Mouse (Mus musculus) thymus, adult 2 months (tissue): ENCODE measurements around the gene Samd4.

Experiments
- CTCF ChIP-seq: fragments of 200-500 bp; IDR thresholded peaks from 2 replicates; pipeline ENCODE4 v1.5.1; 2012; ENCODE audit warnings: mild to moderate bottlenecking, control low read depth, low read length, moderate library complexity, borderline replicate concordance; ENCODE audit not compliant: control insufficient read depth, poor library complexity, insufficient read depth; ENCODE audit errors: extremely low read depth
- POLR2A ChIP-seq: fragments of 200-500 bp; IDR thresholded peaks from 2 replicates; pipeline ENCODE4 v1.6.1; 2012; ENCODE audit warnings: mild to moderate bottlenecking, low read length, control low read depth, moderate library complexity; ENCODE audit not compliant: control insufficient read depth, poor library complexity, insufficient read depth; ENCODE audit errors: extremely low read depth

- no peak for TF ChIP-seq POLR2A
- TF ChIP-seq CTCF = no peak
Observed at GRCm38 (mm10) chr14:47104246-47105173, 221.9 kb downstream of the Samd4 start.
